Mouse (Mus musculus): ENCODE measurements around the gene Cryge. TPM values are rescaled to one million over a fixed set of nuclear protein-coding genes. Genes with fewer than 3 reads are reported as not detected.

The Cryge gene
- polyA plus RNA-seq, 1 experiment from 2014 or later: 0.74 TPM

Other genes with a start within 250 kb of the Cryge start
- gene Plekhm3, start 94.3 kb downstream of the Cryge start, polyA plus RNA-seq (2014; fragmentation: Nextera tagmentation; extraction: Ambion mirVana): 5.6 and 5.9 TPM in 2 replicates
- gene Akr1cl, start 18.4 kb downstream of the Cryge start, polyA plus RNA-seq (2014; fragmentation: Nextera tagmentation; extraction: Ambion mirVana): 0.11 and 0.17 TPM in 2 replicates
- not detected in 2 replicates for gene Crygd, start 12.3 kb upstream of the Cryge start, polyA plus RNA-seq (2014; fragmentation: Nextera tagmentation; extraction: Ambion mirVana)
- gene Crygc, start 22.5 kb upstream of the Cryge start, polyA plus RNA-seq (2014; fragmentation: Nextera tagmentation; extraction: Ambion mirVana): 0.39 TPM in 1 of 2 replicates, not detected in the other
- not detected in 2 replicates for gene Crygb, start 31.1 kb upstream of the Cryge start, polyA plus RNA-seq (2014; fragmentation: Nextera tagmentation; extraction: Ambion mirVana)
- gene Cryga, start 52.2 kb upstream of the Cryge start, polyA plus RNA-seq (2014; fragmentation: Nextera tagmentation; extraction: Ambion mirVana): not detected in 2 replicates
- gene Gm28845, start 68.4 kb upstream of the Cryge start, polyA plus RNA-seq (2014; fragmentation: Nextera tagmentation; extraction: Ambion mirVana): not detected in 2 replicates
- gene D630023F18Rik, start 72.1 kb upstream of the Cryge start, polyA plus RNA-seq (2014; fragmentation: Nextera tagmentation; extraction: Ambion mirVana): 0.22 TPM in 1 of 2 replicates, not detected in the other
- 433 and 472 TPM in 2 replicates for gene Idh1, start 135.4 kb upstream of the Cryge start, polyA plus RNA-seq (2014; fragmentation: Nextera tagmentation; extraction: Ambion mirVana)
- gene Pikfyve, start 135.5 kb upstream of the Cryge start, polyA plus RNA-seq (2014; fragmentation: Nextera tagmentation; extraction: Ambion mirVana): 17.1 and 20.1 TPM in 2 replicates
- 0.17 TPM in 1 of 2 replicates, not detected in the other for gene Pth2r, start 230.9 kb upstream of the Cryge start, polyA plus RNA-seq (2014; fragmentation: Nextera tagmentation; extraction: Ambion mirVana)